Mouse (Mus musculus) CH12.LX (cell line): ENCODE measurements at regions not wholly inside any gene's neighbourhood (a gene's known extent, or its start where the extent isn't known, plus 50 kb on each side); places are given as distances from the start of the nearest gene placed in this dataset.

Experiments
- DNase-seq: peaks from one replicate; pipeline ENCODE4 v3.0.0-alpha.2; 2013; ENCODE audit errors: extremely low read depth
- H3K27ac ChIP-seq: 2 replicates; pipeline ENCODE4 v1.5.1; 2012; ENCODE audit warnings: low read depth, mild to moderate bottlenecking, control low read depth, moderate library complexity; ENCODE audit not compliant: insufficient read depth
- H3K27me3 ChIP-seq: replicated peaks from 2 replicates; pipeline ENCODE3; 2012; ENCODE audit warnings: inconsistent platforms
- H3K36me3 ChIP-seq, 2 experiments: replicated peaks in 1 of 2; 2 replicates each; pipeline versions ENCODE3 to v1.6.1; 2012; ENCODE audit warnings: inconsistent platforms in 1 of 2, low read length in 1 of 2, mild to moderate bottlenecking in 1 of 2, mixed read lengths in 1 of 2, moderate library complexity in 1 of 2; ENCODE audit not compliant: control insufficient read depth in 1 of 2, insufficient read depth in 1 of 2
- H3K4me1 ChIP-seq, 2 experiments: 2 replicates each; pipeline ENCODE4 v1.6.1; 2012; ENCODE audit warnings: inconsistent platforms in 1 of 2, moderate library complexity in 1 of 2; ENCODE audit not compliant: insufficient read depth in 2 of 2, control insufficient read depth in 1 of 2
- H3K4me2 ChIP-seq: 2 replicates; pipeline ENCODE4 v1.6.1; 2012; ENCODE audit warnings: low read depth, mild to moderate bottlenecking, control low read depth; ENCODE audit not compliant: poor library complexity, insufficient read depth, severe bottlenecking
- H3K4me3 ChIP-seq, 3 experiments: fragments of 150-350 bp in 1 of 3; sonication (generic) in 1 of 3; replicated peaks in 1 of 3; 2 replicates each; pipeline versions ENCODE3 to v1.5.1; 2011 to 2012; ENCODE audit warnings: low read depth in 2 of 3, low read length in 2 of 3, mild to moderate bottlenecking in 2 of 3, moderate library complexity in 2 of 3, control low read depth in 1 of 3, improper control_type of control experiment in 1 of 3, inconsistent platforms in 1 of 3, mixed read lengths in 1 of 3; ENCODE audit not compliant: poor library complexity in 1 of 3
- H3K79me2 ChIP-seq: replicated peaks from 2 replicates; pipeline ENCODE4 v1.6.1; 2012; ENCODE audit warnings: mild to moderate bottlenecking, moderate library complexity; ENCODE audit not compliant: control insufficient read depth, poor library complexity, insufficient read depth, severe bottlenecking; ENCODE audit errors: extremely low read depth
- H3K9ac ChIP-seq: 2 replicates; pipeline ENCODE4 v1.6.1; 2012; ENCODE audit warnings: low read depth, mild to moderate bottlenecking, control low read depth, moderate library complexity; ENCODE audit not compliant: insufficient read depth
- H3K9me3 ChIP-seq: replicated peaks from 2 replicates; pipeline ENCODE3; 2012; ENCODE audit warnings: low read length, inconsistent platforms, mixed read lengths
- CHD1 ChIP-seq: IDR thresholded peaks from 2 replicates; pipeline ENCODE4 v1.6.1; 2012; ENCODE audit warnings: low read depth, low read length, improper control_type of control experiment, inconsistent platforms
- CHD2 ChIP-seq: IDR thresholded peaks from 2 replicates; pipeline ENCODE4 v1.6.1; 2011; ENCODE audit warnings: low read length, improper control_type of control experiment
- E2F4 ChIP-seq: IDR thresholded peaks from 2 replicates; pipeline ENCODE4 v1.6.1; 2011; ENCODE audit warnings: low read depth, low read length, improper control_type of control experiment; ENCODE audit not compliant: insufficient replicate concordance
- EP300 ChIP-seq: IDR thresholded peaks from 2 replicates; pipeline ENCODE4 v1.6.1; 2011; ENCODE audit warnings: low read length, improper control_type of control experiment
- GABPA ChIP-seq: IDR thresholded peaks from 2 replicates; pipeline ENCODE4 v1.6.1; 2012; ENCODE audit warnings: low read depth, low read length, improper control_type of control experiment, inconsistent platforms; ENCODE audit not compliant: insufficient replicate concordance
- JUND ChIP-seq: conservative IDR thresholded peaks from 2 replicates; pipeline ENCODE4 v1.6.1; 2011; ENCODE audit warnings: low read depth, low read length, improper control_type of control experiment
- MAFK ChIP-seq: IDR thresholded peaks from 2 replicates; pipeline ENCODE4 v1.6.1; 2011; ENCODE audit warnings: low read length, improper control_type of control experiment; ENCODE audit not compliant: insufficient replicate concordance
- MAX ChIP-seq: IDR thresholded peaks from 2 replicates; pipeline ENCODE4 v1.6.1; 2011; ENCODE audit warnings: low read length, improper control_type of control experiment
- MEF2A ChIP-seq: IDR thresholded peaks from 2 replicates; pipeline ENCODE4 v1.6.1; 2014; ENCODE audit warnings: low read depth, mild to moderate bottlenecking, inconsistent platforms, low read length, improper control_type of control experiment, borderline replicate concordance
- MYC ChIP-seq: IDR thresholded peaks from 2 replicates; pipeline ENCODE4 v1.6.1; 2011; ENCODE audit warnings: low read depth, mild to moderate bottlenecking, improper control_type of control experiment, low read length
- NRF1 ChIP-seq: IDR thresholded peaks from 2 replicates; pipeline ENCODE4 v1.6.1; 2014; ENCODE audit warnings: low read depth, mild to moderate bottlenecking, inconsistent platforms, low read length, improper control_type of control experiment, moderate library complexity
- POLR2AphosphoS2 ChIP-seq: IDR thresholded peaks from 2 replicates; pipeline ENCODE4 v1.6.1; 2011; ENCODE audit warnings: low read depth, low read length, improper control_type of control experiment
- RAD21 ChIP-seq: IDR thresholded peaks from 2 replicates; pipeline ENCODE4 v1.6.1; 2011; ENCODE audit warnings: low read depth, mild to moderate bottlenecking, low read length, improper control_type of control experiment, moderate library complexity
- TBP ChIP-seq: conservative IDR thresholded peaks from 2 replicates; pipeline ENCODE4 v1.6.1; 2011; ENCODE audit warnings: low read depth, low read length, improper control_type of control experiment
- TCF12 ChIP-seq: IDR thresholded peaks from 2 replicates; pipeline ENCODE4 v1.6.1; 2014; ENCODE audit warnings: low read depth, mild to moderate bottlenecking, inconsistent platforms, low read length, improper control_type of control experiment
- USF1 ChIP-seq: IDR thresholded peaks from 2 replicates; pipeline ENCODE4 v1.6.1; 2014; ENCODE audit warnings: low read depth, mild to moderate bottlenecking, inconsistent platforms, low read length, improper control_type of control experiment
- USF2 ChIP-seq: conservative IDR thresholded peaks from 2 replicates; pipeline ENCODE4 v1.6.1; 2011; ENCODE audit warnings: low read depth, low read length, improper control_type of control experiment
- ZC3H11A ChIP-seq: IDR thresholded peaks from 2 replicates; pipeline ENCODE4 v1.6.1; 2012; ENCODE audit warnings: low read depth, mild to moderate bottlenecking, inconsistent platforms, low read length, improper control_type of control experiment
- ZMIZ1 ChIP-seq: IDR thresholded peaks from 2 replicates; pipeline ENCODE4 v1.6.1; 2012; ENCODE audit warnings: low read depth, mild to moderate bottlenecking, inconsistent platforms, low read length, improper control_type of control experiment
- dilution Hi-C: fragments of 300-500 bp; cut with MboI; formaldehyde crosslinking; loops from 2 replicates; pipeline ENCODE4 v1.14.3; 2020; ENCODE audit warnings: low sequenced_read_pairs; ENCODE audit not compliant: extremely low pct_unique_long_range_greater_than_20kb, extremely low pct_ligation_motif_present
- in situ Hi-C: fragments of 300-500 bp; cut with MboI; formaldehyde crosslinking; loops from 3 replicates; pipeline ENCODE4 v1.14.3; 2019; ENCODE audit warnings: low sequenced_read_pairs, low pct_ligation_motif_present, low pct_unique_long_range_greater_than_20kb, mixed read lengths

- in situ Hi-C loops = no loop called here
- DNase-seq = no peak
- dilution Hi-C loops = no loop called here
These were observed 752.6 kb downstream of the Jrkl start for GRCm38 (mm10) chr9:12492890-12493618.

DNA sequence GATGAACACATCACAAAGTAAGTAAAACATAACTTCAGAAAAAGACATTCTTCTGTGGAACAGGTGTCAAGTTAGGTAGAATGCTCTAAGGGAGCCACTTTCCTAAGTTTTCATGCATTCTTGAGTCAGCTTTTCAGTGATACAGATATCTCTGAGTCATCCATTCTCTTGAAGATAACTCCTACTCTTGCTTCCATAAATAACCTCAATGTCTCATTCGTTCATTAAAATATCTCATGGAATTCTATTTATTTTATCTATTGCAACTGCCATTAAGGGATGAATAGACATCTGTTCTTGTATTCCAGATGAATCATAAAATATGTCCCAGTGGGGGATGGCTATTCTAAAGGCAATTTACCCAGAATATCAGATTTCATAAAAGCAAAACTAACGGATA, 787.8 kb downstream of the Jrkl start:
- Histone ChIP-seq H3K36me3 (no peaks in the 10 kb centered on the region), H3K9me3 (no peaks in the 10 kb centered on the region)
- no peak for TF ChIP-seq MAFK
- TF ChIP-seq EP300 = no peak
- no peak for TF ChIP-seq E2F4
- TF ChIP-seq CHD2 = no peak
- TF ChIP-seq USF2 = no peak
- no peak for TF ChIP-seq MYC
- no peak for TF ChIP-seq TBP
- no peak for TF ChIP-seq MAX
- TF ChIP-seq ZC3H11A = no peak
- no peak for TF ChIP-seq POLR2AphosphoS2
- no peak for TF ChIP-seq USF1
- TF ChIP-seq RAD21 = no peak
- TF ChIP-seq, all 38 proteins: peak for 0
- dilution Hi-C loops = no loop called here
- H3K4me2 ChIP-seq = no peak overlapping the region
- H3K4me3 ChIP-seq = no peak overlapping the region
- H3K79me2 ChIP-seq = no peaks in the 10 kb centered on the region
- in situ Hi-C loops = no loop called here
- no peak overlapping the region for H3K27ac ChIP-seq
- H3K27me3 ChIP-seq = no peaks in the 10 kb centered on the region
- DNase-seq = no peak
- H3K4me1 ChIP-seq = no peaks in the 10 kb centered on the region
- H3K9ac ChIP-seq = no peak overlapping the region

More at GRCm38 (mm10) chr9:12492890-12493618, 752.6 kb downstream of the Jrkl start:
- no peaks in the 10 kb centered on the region for H3K79me2 ChIP-seq
- H3K27ac ChIP-seq = no peak overlapping the region
- no peaks in the 10 kb centered on the region for H3K36me3 ChIP-seq
- H3K9ac ChIP-seq = no peak overlapping the region
- no peaks in the 10 kb centered on the region for H3K9me3 ChIP-seq
- no peaks in the 10 kb centered on the region for H3K27me3 ChIP-seq
- no peak for TF ChIP-seq E2F4
- TF ChIP-seq CHD1 = no peak
- TF ChIP-seq POLR2AphosphoS2 = no peak
- TF ChIP-seq GABPA = no peak
- no peak for TF ChIP-seq USF2
- TF ChIP-seq NRF1 = no peak
- no peak for TF ChIP-seq TCF12
- TF ChIP-seq MAFK = no peak
- TF ChIP-seq JUND = no peak
- no peak for TF ChIP-seq MEF2A
- TF ChIP-seq ZMIZ1 = no peak
- H3K4me1 ChIP-seq = no peaks in the 10 kb centered on the region
- H3K4me3 ChIP-seq = no peak overlapping the region
- no peak overlapping the region for H3K4me2 ChIP-seq
